Mouse (Mus musculus) kidney, adult 9 months (tissue): ENCODE results near the gene Dffa.
A peak's percentile ranks its signal among the peaks of the same experiment; 100 is the strongest.
"Not testable (repeated sequence)": the region's sequence is repeated elsewhere in the genome, so short reads cannot be mapped to it uniquely, and the experiment has no call there.

ENCODE experiments used
- DNase-seq: peaks from one replicate; pipeline ENCODE4 v3.0.0; 2022

The Dffa gene

DNA sequence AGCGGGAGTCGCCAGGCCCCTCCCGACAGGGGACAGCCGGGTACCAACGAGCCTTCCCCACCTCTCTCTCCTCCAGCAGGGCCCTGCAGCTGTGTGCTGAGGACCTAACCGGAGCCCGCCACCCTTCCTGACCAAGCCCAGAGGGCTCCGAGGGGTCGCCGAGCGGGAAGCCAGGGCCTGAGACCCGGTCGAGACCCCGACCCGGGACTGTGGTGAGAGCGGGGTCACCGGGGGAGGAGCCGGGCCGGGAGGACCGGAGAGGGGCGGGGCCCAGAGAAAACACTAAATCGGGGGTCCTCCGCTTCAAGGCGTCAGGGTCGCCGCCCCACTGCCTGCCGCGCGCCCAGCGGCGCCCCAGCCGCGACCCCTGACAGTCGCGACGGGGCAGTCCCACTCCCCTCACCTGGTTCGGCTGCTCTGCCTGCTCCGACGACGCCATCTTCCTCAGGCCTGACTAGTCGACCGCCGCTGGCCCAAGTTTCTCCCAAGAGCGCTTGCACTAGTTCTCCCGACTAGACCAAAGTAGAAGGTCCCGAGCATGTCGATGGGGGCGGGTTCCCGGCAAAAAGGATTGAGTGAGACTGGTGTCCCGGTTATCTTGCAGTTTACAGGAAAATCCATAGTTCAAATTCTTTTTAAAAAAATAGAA is 4.5 kb upstream of the Dffa start, which contains the start of gene Pex14:
Gene Pex14, minus strand, starts transcription at position 508 of the 649 bp plus-strand sequence.
- peak; percentile 94 for DNase-seq

DNA sequence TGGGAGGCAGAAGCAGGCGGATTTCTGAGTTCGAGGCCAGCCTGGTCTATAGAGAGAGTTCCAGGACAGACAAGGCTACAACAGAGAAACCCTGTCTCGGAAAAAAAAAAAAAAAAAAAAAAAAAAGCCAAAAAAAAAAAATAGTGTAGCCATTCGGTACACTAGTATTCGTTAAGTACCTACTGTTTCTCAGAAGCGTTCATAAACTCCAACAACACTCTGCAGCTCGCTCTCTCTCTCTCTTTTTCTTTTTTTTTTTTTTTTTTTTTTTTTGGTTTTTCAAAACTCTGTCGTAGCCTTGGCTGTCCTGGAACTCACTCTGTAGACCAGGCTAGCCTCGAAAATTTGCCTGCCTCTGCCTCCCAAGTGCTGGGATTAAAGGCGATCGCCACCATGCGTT is 3.5 kb upstream of the Dffa start:
- not testable (repeated sequence) for DNase-seq

DNA sequence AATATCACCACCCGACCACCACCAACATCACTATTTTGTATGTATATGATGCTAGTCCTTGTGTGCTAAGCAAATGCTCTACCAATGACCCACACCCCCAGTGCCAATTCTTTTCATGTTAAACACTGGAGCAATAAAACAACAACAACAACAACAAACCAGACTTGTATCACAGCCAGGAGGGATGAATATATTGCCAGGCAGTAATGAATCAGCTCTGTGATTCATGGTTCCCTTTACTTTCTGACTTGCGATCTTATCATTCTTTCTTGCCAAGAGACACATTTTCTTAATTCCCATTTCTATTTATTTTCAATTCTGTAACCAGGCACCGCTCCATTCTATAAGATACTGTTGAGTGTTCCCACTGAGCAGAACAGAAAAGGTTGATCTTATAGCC is 2.5 kb upstream of the Dffa start:
- DNase-seq = no peak

DNA sequence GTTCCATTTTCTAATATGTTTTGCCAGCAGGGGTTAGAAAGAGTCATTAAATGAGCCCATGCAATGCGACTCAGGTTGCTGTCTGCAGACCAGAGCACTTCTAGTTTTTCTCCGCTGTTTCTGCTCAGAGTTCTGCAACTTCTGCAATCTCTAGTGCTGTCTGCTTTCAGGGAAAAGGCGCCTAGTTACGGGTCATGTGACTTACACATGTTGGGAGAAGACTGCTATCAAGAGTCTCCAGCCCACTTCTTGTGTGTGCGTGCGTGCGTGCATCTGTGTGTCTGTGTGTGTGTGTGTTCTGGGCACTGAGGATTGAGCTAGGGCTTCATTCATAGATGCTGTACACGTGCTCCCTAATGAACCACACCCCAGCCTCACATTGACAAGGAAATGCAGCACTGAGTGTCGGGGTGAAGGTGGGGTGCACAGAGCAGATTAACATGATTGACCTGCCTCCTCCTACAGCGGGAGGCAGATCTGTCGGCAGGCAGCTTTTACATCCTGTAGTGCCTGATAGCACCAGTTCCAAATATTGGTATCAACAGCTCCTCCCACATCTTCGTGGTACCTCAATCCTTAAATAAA is 16.1 kb downstream of the Dffa start:
- DNase-seq = not testable (repeated sequence)

DNA sequence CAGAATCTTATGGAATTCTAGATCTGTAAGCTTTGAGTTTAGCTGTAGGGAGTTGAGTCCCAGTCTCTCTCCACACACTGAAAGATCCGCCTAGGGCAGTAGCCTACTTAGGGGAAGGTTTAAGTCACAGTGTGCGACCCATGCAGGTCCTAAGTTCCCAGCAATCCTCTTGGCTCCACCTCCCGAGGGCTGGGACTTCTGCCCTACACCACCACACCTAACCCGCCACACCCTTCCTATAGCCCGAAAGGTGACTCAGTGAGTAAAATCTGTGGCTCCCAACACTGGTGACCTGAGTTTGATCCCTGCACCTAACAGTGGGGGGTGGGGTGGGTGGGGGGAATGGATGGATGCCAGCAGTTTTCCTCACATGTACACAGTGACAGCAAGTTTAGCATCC is 19.5 kb downstream of the Dffa start:
- DNase-seq = no peak

DNA sequence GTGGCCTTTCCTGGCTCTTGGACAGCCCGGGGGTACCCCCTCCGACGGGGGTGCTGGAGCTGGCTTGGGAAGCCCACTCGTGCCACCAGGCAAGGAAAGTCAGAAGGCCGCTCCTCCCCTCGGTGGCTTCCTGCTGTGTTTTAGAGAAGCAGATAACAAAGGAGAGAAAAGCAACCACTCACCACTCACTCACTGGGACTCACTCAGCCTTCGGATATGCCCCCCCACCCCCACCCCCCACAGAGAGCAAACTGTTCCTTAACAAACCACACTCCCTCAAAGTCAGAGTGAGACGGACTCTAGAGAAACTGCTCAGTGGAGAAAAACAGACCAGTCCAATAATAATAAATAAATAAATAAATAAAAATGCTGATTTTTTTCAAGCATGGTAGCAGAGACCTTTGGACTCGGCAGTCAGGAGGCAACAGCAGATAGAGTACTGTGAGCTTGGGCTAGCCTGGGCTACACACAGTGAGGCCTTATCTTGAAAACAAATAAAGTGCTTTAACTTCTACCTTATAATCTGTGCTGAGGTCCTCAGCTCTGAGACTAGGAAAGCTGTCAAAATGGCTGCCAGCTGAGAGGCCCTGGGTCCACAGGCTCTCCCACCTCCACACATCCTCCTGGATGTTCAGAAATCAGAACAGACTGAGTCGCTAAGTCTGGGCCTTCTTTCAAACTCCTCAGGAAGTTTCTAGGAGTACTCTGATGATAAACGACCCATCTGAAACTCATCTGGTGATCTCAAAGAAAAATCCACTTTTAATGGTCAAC is 21.6 kb downstream of the Dffa start:
- no peak for DNase-seq

DNA sequence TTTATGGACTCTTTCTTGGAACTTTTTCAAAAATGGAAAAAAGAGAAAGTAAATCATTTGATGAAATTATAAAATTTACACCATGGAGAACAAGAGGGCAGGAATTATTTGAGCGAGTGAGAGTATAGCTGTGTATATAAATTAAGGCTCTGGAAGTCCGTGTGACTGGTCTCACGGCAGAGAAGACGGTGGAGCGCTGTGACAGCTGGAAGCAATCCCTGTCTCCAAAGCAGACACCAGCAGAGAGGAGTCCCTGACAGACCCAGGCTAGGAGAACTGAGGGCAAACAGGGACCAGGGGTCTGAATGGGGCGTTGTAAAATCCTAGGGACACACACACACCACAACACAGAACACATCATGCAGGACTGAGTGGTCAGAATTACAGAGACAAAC is 22.2 kb downstream of the Dffa start:
- no peak for DNase-seq

DNA sequence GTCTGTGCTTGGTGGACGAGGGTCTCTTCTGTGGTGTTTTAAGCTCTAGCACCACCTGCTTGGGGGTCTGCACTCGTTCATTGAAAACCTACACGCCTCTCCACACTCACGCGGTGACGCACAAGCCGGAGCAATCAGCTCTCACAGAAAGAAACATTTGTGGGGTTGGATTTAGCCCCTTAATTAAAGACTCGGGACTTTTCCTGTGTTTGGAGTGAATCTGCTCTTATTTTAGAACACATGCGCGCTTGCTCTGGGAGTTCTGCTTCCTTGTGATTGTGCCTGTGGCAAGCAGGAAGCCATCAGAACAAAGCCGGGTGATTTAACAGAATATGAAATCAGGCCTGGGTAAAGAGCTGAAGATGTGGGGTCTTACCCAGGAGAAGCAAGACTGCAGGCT is 22.7 kb downstream of the Dffa start, which contains the start of gene Cort:
Gene Cort, minus strand, starts transcription at position 101 of the 400 bp plus-strand sequence.
- DNase-seq = no peak

DNA sequence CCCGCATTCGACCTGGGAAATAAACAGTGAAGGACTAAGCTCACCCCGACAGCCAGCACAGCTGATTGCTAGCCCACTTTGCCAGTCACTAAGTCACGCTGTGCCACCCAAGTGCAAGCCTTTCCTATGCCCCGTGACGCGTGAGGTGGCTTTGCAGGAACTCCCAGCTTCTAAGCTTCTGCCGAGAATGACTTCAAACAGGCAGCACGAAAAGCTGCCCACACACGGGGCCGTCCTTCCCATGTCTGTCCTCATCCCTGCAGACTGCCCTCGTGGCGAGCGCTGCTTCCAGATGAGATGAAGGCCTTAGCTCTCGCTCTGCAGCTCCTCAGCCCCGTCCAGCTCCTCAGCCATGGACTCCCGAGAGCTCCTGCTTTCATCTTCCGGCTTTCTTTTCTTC is 24.5 kb downstream of the Dffa start:
- no peak for DNase-seq

DNA sequence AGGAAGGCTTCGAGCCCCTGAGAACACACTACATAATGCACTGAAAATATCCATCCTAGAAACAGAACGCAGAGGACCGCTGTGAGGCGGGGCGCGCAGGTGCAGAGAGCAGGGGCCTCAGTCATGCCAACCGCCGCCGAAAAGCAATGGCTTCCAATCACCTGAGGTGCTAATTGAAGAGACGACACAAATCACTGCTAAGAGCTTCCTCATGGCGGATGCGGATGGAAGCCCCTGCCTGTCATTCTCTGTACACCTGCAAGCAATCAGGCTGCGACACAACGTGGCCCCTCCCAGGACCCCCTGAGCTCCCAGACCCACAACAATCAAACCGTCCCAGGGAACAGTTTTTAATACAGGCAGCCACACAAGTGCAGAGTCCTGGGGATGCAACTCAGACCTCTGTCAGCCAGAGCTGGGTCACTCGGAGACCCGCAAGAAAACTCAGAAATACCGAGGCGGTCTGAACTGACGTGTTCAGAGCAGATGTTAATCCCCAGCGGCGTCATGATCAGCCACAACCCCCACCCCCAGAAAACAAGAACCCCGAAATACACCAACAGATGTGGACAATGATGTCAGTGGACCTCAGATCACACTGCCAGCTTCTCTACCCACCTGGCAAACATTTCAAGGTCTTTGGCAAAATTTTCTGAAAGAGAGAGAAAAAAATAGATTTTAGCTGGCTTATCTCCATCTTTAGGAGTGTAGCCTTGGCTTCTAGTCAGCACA is 27.2 kb downstream of the Dffa start:
- DNase-seq = no peak

DNA sequence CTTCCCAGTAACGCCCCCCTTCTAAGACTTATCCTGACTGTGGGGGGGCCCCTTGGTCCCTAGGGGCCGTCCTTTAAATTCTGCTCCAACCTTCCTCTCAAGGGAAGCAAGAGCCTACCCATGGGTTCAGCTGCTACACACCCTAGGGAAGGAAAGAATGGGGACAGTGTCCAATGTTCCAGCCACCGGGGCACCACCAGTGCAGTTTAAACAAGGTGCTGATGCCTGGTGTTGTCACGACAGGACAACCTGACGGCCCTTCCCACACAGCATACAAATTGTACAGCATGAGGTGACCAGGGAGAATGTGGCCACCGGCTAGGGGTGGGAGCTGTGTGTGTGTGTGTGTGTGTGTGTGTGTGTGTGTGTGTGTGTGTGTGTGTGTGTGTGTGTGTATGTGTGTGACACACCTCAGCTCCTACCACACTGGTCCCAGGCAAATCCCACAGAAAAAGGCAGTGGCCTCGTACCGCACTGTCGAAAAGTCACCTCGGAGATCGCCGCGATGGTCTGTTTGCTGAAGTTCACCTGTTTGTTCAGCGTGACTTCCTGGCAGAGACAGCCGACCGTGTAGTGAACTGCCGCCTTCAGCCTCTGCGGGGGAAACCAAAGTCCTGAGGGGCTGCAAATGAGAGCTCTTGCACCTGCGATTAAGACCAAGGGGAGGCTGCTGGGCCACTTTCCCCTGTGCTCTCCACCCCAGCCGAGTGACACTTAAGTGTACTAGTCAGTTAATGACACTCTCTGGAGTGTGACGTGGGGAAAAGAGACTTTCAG is 28.0 kb downstream of the Dffa start:
- DNase-seq = no peak

DNA sequence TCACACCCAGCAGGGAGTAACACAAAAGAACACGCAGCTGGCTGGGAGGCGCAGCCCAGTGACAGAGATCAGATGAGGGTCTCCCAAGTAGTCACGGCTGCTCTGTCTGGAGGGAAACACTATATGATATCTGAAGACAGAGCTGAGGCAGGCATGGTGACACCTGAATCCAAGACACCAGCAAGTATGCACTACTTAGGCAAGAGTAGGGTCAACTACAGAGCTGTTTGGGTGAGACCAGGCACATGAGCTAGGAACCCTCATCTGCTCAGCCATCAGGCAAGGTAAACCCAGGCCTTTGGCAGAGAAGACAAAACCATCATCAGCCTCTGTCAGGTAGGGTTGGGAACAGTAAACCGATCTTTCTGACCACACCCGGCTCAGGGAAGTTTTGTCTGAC is 29.4 kb downstream of the Dffa start:
- DNase-seq = no peak

DNA sequence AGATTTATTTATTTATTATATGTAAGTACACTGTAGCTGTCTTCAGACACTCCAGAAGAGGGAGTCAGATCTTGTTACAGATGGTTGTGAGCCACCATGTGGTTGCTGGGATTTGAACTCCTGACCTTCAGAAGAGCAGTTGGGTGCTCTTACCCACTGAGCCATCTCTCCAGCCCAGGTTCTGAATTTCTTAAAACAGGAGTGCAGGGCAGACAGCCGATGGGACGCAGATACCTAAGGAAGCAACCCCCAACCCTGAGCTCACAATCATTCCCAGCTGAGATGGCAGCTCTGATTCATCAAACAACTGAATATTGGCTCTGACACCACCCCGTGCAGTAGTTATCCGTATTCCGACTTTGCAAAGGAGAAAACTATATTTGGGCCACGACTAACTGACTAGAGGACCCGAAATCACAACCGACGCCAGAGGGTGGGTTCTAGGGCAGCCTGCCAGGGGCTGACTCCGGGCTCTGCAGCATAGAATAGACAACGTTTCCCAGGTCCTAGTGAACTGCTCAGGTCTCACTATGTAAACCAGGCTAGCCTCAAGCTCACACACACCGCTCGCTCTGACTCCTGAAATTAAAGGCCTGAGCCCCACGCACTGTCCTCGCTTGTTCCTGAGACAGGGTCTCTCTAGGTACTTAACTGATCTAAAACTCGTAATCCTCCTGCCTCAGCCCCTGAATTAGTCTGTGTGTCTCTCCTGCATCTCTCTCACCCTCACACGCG is 32.3 kb downstream of the Dffa start:
- DNase-seq = no peak

DNA sequence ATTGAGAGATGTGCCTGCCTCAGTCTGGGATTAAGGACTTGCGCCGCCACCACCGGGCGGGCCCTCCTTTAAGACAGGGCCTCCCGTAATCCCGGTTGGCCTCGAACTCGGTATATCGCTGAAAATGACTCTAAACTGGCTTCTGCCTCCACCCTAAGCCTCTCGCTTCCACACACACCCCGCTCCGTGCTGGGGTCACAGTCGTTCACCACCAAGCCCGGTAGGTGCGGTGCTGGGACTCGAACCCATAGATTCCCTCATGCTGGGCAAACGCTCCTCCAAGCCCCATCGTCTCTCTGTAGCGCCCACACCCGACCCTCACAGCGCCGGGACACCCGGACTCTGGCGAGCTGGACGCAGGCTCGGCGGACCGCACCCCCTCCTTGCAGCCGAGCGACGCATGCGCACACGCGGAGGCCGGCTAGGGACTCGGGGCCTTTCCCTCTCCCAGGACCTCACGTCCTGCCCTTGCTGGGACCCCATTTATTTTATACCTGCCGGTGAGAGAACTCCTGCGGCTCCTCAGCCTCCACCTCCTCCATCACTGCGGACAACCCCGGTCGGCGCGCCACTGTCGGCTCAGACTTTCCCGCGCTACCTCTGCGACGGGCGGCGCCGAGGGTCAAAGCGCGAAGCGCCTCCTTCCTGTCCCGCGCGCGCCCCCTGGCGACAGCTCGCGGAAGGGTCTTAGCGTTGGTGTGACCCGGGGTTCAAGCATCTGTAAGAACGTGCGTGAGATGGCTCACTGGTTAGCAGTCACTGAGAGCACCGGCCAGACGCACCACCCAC is 33.2 kb downstream of the Dffa start, which contains the start of gene Cenps:
Gene Cenps, minus strand, starts transcription at position 648 of the 789 bp plus-strand sequence.
- peak; percentile 89 for DNase-seq

DNA sequence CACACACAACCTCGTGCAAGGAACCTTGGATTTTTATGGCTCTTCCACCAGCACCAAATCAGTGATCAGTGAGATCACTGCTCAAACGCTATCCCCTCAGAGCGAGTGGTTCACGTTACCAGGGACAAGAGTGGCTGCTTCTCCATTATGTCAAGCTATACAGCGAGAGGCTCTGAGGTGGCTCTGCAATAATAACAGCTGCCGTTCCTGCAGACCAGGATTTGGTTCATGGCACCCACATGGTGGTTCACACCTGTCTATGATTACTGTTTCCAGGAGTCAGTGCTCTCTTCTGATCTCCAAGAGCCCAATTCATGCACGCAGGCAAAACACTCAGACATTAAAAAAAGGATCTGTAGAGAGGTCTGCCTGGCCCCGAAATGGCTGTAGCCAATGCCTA is 34.6 kb downstream of the Dffa start:
- no peak for DNase-seq

DNA sequence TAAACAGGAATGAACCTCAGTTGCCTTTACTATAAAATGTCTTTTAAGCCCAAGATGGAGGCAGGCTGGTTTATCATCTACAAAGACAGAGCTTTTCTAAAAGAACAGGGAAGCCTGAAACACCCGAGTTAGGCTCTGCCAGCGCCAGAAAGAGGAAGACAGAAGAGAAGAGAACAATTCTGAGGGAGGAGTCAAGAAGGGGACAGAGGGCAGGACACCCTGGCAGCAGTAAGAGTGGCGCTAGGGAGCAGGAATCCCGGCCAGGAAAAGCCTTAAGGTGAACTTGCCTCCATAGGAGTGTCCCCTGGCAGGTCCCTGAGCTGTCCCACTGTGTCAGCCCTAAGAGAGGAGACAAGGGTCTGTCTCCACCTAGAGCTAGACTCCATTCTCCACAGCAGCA is 39.6 kb downstream of the Dffa start:
- DNase-seq = peak; percentile 28

DNA sequence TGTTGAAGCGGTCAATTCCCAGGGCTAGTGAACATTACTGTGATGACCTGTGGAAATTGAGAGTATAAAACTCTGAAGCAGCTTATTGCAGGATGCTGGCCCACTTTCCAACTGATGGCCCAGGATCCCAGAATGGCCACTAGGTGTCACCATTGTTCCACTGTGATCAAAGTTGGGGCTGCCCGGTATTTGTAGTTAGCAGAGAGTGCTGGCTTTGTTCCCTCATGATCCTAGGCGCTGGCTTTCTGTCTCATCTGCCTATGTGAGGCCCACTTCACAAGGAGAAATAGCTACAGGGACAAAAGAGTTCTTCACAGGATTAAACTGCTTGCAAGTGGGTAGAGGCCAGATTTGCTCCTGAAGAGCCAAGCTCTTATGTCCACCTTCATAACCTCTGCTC is 40.5 kb downstream of the Dffa start:
- peak; percentile 86 for DNase-seq

DNA sequence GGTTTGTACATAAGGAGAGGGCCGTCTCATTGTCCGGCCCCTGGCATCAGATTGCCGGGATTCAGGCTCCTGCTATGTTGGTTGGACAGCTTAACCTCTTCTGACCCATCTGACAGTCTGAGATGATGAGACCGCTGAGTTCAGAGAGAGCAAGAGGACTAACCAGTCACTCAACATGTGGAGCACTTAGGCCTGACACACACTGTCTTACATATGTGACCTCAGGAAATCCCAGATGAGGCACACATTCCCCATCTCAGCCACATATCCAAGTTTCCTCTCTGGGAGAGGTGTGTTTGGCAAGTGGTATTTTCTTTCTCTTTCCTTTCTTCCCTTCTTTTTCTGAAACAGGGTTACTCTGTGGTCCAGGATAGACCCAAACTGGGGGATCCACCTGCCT is 41.2 kb downstream of the Dffa start:
- no peak for DNase-seq

DNA sequence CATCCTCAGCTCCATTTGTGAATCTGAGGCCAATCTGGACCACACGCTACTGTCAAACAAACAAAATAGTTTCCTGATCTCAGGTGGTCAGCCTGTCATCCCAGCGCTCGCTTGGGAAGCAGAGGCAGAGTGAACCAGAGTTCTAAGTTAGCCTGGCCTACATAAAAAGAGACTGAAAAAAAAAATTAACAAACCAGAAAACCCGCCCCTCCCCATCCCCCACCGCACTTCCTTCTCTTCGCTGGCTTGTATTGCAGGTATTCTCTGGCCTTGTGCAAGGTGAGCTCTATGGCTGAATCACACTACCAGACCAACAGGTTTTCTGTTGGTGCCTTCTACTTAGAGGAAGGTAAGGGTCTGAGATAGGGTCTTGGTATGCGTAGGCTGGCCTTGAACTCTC is 43.6 kb downstream of the Dffa start:
- no peak for DNase-seq

DNA sequence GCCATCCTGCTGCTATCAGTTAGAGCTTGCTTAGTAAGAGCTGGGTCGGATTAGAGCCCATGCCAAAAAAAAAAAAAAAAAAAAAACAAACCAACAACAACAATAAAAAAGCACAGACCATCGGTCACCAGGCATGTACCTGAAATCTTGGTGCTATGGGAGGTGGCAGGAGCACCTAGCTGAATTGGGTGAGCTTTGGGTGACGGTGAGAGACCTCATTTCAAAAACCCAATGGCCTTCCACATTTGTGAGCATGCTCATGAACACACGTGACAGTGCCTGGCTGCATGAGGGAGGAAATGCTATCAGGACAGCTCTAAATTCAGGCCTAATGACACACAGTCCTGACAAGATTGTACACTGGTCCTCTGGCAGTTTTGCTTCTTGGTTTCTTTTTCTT is 44.1 kb downstream of the Dffa start:
- no peak for DNase-seq

DNA sequence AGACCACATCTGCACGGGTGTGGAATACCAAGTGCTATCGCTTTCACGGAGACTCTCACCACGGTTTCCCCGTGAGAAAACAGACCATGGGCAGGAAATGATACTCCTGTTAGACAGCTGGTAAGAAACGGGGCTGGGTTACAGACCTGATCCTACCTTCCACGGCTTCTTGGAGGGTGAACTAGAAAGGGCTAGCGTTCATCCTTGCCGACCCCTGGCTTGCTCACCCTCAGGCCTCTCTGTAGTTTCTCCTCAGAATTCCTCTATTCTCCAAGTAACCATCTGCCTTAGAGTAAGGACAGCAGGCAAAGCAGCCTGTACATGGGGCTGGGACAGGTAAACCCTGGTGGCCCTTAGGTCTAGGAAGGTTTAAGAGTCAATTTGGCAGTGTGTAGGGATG is 45.2 kb downstream of the Dffa start:
- no peak for DNase-seq
